Mouse (Mus musculus): ENCODE measurements around the gene Lrrc29. TPM values are rescaled to one million over a fixed set of nuclear protein-coding genes. Genes with fewer than 3 reads are reported as not detected.

Gene Lrrc29
- total and polyA plus RNA-seq, 2 experiments from 2014 or later = 2.4 to 2.5 TPM

- no peak for TF ChIP-seq CTCF (IDR thresholded peaks at IDR 0.05)
- Histone ChIP-seq H3K4me2 (ENCODE audit: low read depth, low read length, poor library complexity, severe bottlenecking) (no peak overlapping the region), H3K9ac (replicated peaks; ENCODE audit: low read length, poor library complexity, severe bottlenecking) (no peak overlapping the region), H3K27ac (ENCODE audit: low read depth, low read length) (no peak overlapping the region), H3K36me3 (ENCODE audit: insufficient read depth, low read length) (peaks cover 37% of the 10 kb centered on the region), H3K27me3 (ENCODE audit: insufficient read depth, low read length) (no peaks in the 10 kb centered on the region), H3K9me3 (ENCODE audit: low read length) (no peaks in the 10 kb centered on the region), H3K4me1 (ENCODE audit: insufficient read depth, low read length) (peaks cover 13% of the 10 kb centered on the region), H3K4me3 (ENCODE audit: low read depth, low read length) (no peak overlapping the region)
- ATAC-seq (ENCODE audit: low FRiP score) = no peak
- DNase-seq (ENCODE audit: low spot score) = no peak
- 58% methylated on average over 3 of the region's 3 CpGs for WGBS
Observed at GRCm38 (mm10) chr8:105280567-105280966, 45.5 kb downstream of the Lrrc29 start.

- H3K27ac ChIP-seq (ENCODE audit: low read depth, low read length) = no peak overlapping the region
- TF ChIP-seq CTCF (IDR thresholded peaks at IDR 0.05) = peak; percentile 53
- H3K9ac ChIP-seq (replicated peaks; ENCODE audit: low read length, poor library complexity, severe bottlenecking) = no peak overlapping the region
- ATAC-seq (ENCODE audit: low FRiP score) = peak; percentile 38; the same call in 1 of the 2 replicates
- peaks cover 32% of the 10 kb centered on the region for H3K36me3 ChIP-seq (ENCODE audit: insufficient read depth, low read length)
- H3K4me2 ChIP-seq (ENCODE audit: low read depth, low read length, poor library complexity, severe bottlenecking) = peak overlapping the region; percentile 42
- H3K27me3 ChIP-seq (ENCODE audit: insufficient read depth, low read length) = peaks cover 14% of the 10 kb centered on the region; the same call in 1 of the 2 replicates
- H3K4me1 ChIP-seq (ENCODE audit: insufficient read depth, low read length) = peaks cover 14% of the 10 kb centered on the region
- H3K9me3 ChIP-seq (ENCODE audit: low read length) = no peaks in the 10 kb centered on the region
- 7% methylated on average over 28 of the region's 28 CpGs for WGBS
- peak; percentile 81 for DNase-seq (ENCODE audit: low spot score)
- H3K4me3 ChIP-seq (ENCODE audit: low read depth, low read length) = peak overlapping the region; percentile 18; the same call in 1 of the 2 replicates
Observed at GRCm38 (mm10) chr8:105278911-105279334, 47.2 kb downstream of the Lrrc29 start.

GRCm38 (mm10) chr8:105276292-105277120, 49.6 kb downstream of the Lrrc29 start:
- 4% methylated on average over 30 of the region's 30 CpGs for WGBS
- Histone ChIP-seq H3K9ac (replicated peaks; ENCODE audit: low read length, poor library complexity, severe bottlenecking) (peak overlapping the region; percentile 60), H3K9me3 (ENCODE audit: low read length) (no peaks in the 10 kb centered on the region), H3K27ac (ENCODE audit: low read depth, low read length) (0 out of 2 replicates have a peak overlapping the region, but pooled peaks have one; percentile 38), H3K4me1 (ENCODE audit: insufficient read depth, low read length) (peaks cover 14% of the 10 kb centered on the region), H3K36me3 (ENCODE audit: insufficient read depth, low read length) (peaks cover 13% of the 10 kb centered on the region), H3K4me3 (ENCODE audit: low read depth, low read length) (peak overlapping the region; percentile 47), H3K4me2 (ENCODE audit: low read depth, low read length, poor library complexity, severe bottlenecking) (peak overlapping the region; percentile 89), H3K27me3 (ENCODE audit: insufficient read depth, low read length) (peaks cover 31% of the 10 kb centered on the region)
- DNase-seq (ENCODE audit: low spot score) = no peak
- TF ChIP-seq CTCF (IDR thresholded peaks at IDR 0.05) = no peak
- ATAC-seq (ENCODE audit: low FRiP score) = peak; percentile 65

- H3K9ac ChIP-seq (replicated peaks; ENCODE audit: low read length, poor library complexity, severe bottlenecking) = peak within 1 kb of the TSS; percentile 60
- TF ChIP-seq CTCF (IDR thresholded peaks at IDR 0.05) = no peak
- peaks cover 10% of the 10 kb centered on the region for H3K36me3 ChIP-seq (ENCODE audit: insufficient read depth, low read length)
- peaks cover 37% of the 10 kb centered on the region for H3K27me3 ChIP-seq (ENCODE audit: insufficient read depth, low read length)
- peak within 1 kb of the TSS; percentile 89 for H3K4me2 ChIP-seq (ENCODE audit: low read depth, low read length, poor library complexity, severe bottlenecking)
- H3K9me3 ChIP-seq (ENCODE audit: low read length) = no peaks in the 10 kb centered on the region
- WGBS = 3% methylated on average over 10 of the region's 10 CpGs
- H3K4me1 ChIP-seq (ENCODE audit: insufficient read depth, low read length) = peaks cover 14% of the 10 kb centered on the region
- DNase-seq (ENCODE audit: low spot score) = no peak
- H3K4me3 ChIP-seq (ENCODE audit: low read depth, low read length) = peak within 1 kb of the TSS; percentile 47
- H3K27ac ChIP-seq (ENCODE audit: low read depth, low read length) = 0 out of 2 replicates have a peak within 1 kb of the TSS, but pooled peaks have one; percentile 38
- no peak for ATAC-seq (ENCODE audit: low FRiP score)
Observed at GRCm38 (mm10) chr8:105275840-105276239, 50.2 kb downstream of the Lrrc29 start, which contains the start of gene Nol3. Gene Nol3, plus strand, starts transcription at chr8:105276140.

GRCm38 (mm10) chr8:105275387-105275786, 50.7 kb downstream of the Lrrc29 start:
- Histone ChIP-seq H3K9ac (replicated peaks; ENCODE audit: low read length, poor library complexity, severe bottlenecking) (0 out of 2 replicates have a peak overlapping the region, but pooled peaks have one; percentile 24), H3K36me3 (ENCODE audit: insufficient read depth, low read length) (peaks cover 7% of the 10 kb centered on the region), H3K27ac (ENCODE audit: low read depth, low read length) (no peak overlapping the region), H3K4me1 (ENCODE audit: insufficient read depth, low read length) (peaks cover 19% of the 10 kb centered on the region), H3K4me3 (ENCODE audit: low read depth, low read length) (peak overlapping the region; percentile 47), H3K4me2 (ENCODE audit: low read depth, low read length, poor library complexity, severe bottlenecking) (peak overlapping the region; percentile 89), H3K27me3 (ENCODE audit: insufficient read depth, low read length) (peaks cover 41% of the 10 kb centered on the region), H3K9me3 (ENCODE audit: low read length) (no peaks in the 10 kb centered on the region)
- no peak for ATAC-seq (ENCODE audit: low FRiP score)
- DNase-seq (ENCODE audit: low spot score) = no peak
- 5% methylated on average over 11 of the region's 11 CpGs for WGBS
- TF ChIP-seq CTCF (IDR thresholded peaks at IDR 0.05) = 0 out of 2 replicates have a peak, but pooled peaks have one; percentile 12

GRCm38 (mm10) chr8:105270916-105271186, 55.2 kb downstream of the Lrrc29 start:
- Histone ChIP-seq H3K27ac (ENCODE audit: low read depth, low read length) (no peak overlapping the region), H3K9me3 (ENCODE audit: low read length) (no peaks in the 10 kb centered on the region), H3K4me3 (ENCODE audit: low read depth, low read length) (0 out of 2 replicates have a peak overlapping the region, but pooled peaks have one; percentile 5), H3K4me1 (ENCODE audit: insufficient read depth, low read length) (peaks cover 9% of the 10 kb centered on the region), H3K9ac (replicated peaks; ENCODE audit: low read length, poor library complexity, severe bottlenecking) (no peak overlapping the region), H3K27me3 (ENCODE audit: insufficient read depth, low read length) (peaks cover 66% of the 10 kb centered on the region), H3K36me3 (ENCODE audit: insufficient read depth, low read length) (no peaks in the 10 kb centered on the region), H3K4me2 (ENCODE audit: low read depth, low read length, poor library complexity, severe bottlenecking) (peak overlapping the region; percentile 35; the same call in 1 of the 2 replicates)
- DNase-seq (ENCODE audit: low spot score) (no peak), ATAC-seq (ENCODE audit: low FRiP score) (no peak)
- TF ChIP-seq CTCF (IDR thresholded peaks at IDR 0.05) = peak; percentile 17; the same call in 1 of the 2 replicates
- WGBS = 3% methylated on average over 11 of the region's 11 CpGs
